Mouse (Mus musculus) stomach, embryonic 16.5 days (tissue): Measurements from ENCODE around the gene Asphd2. TPM values are rescaled to one million over a fixed set of nuclear protein-coding genes. Genes with fewer than 3 reads are reported as not detected.

ENCODE experiments used
- ATAC-seq: fragments of 200-750 bp; cut with Nextera tagmentation; 2 replicates; pipeline ENCODE4 v1.8.0; 2017; ENCODE audit warnings: moderate number of reproducible peaks, moderate TSS enrichment; ENCODE audit not compliant: insufficient read depth, low FRiP score
- H3K27ac ChIP-seq: fragments of 300-500 bp; sonication (generic); 2 replicates; pipeline ENCODE4 v1.5.1; 2014; ENCODE audit warnings: low read length
- H3K27me3 ChIP-seq: fragments of 300-500 bp; sonication (generic); 2 replicates; pipeline ENCODE4 v1.6.1; 2014; ENCODE audit warnings: low read length, control low read depth, mixed read lengths; ENCODE audit not compliant: control insufficient read depth, insufficient read depth
- H3K36me3 ChIP-seq: fragments of 300-500 bp; sonication (generic); 2 replicates; pipeline ENCODE4 v1.6.1; 2014; ENCODE audit warnings: low read length; ENCODE audit not compliant: control insufficient read depth, insufficient read depth
- H3K4me1 ChIP-seq: fragments of 300-500 bp; sonication (generic); 2 replicates; pipeline ENCODE4 v1.6.1; 2014; ENCODE audit warnings: low read length, control low read depth, mixed read lengths; ENCODE audit not compliant: control insufficient read depth, insufficient read depth
- H3K4me2 ChIP-seq: fragments of 300-500 bp; sonication (generic); 2 replicates; pipeline ENCODE4 v1.6.1; 2014; ENCODE audit warnings: low read depth, low read length, mixed read lengths
- H3K4me3 ChIP-seq: fragments of 300-500 bp; sonication (generic); replicated peaks from 2 replicates; pipeline ENCODE4 v1.5.1; 2014; ENCODE audit warnings: mild to moderate bottlenecking, low read length
- H3K9ac ChIP-seq: fragments of 300-500 bp; sonication (generic); 2 replicates; pipeline ENCODE4 v1.6.1; 2014; ENCODE audit warnings: low read length
- H3K9me3 ChIP-seq: fragments of 300-500 bp; sonication (generic); replicated peaks from 2 replicates; pipeline ENCODE4 v1.6.1; 2016; ENCODE audit warnings: low read length, control low read depth; ENCODE audit not compliant: control insufficient read depth
- WGBS: fragments of 180-500 bp; shearing (Covaris S2); extraction: QIAGEN DNeasy Blood & Tissue Kit; methylation state at CpG from one replicate; pipeline ENCODE4 v1.1.7; 2014; 5-methylcytosine and 5-hydroxymethylcytosine counted together
- polyA plus RNA-seq: library from polyadenylated mRNA; unstranded; fragments of >200 nt; fragmentation: Nextera tagmentation; extraction: Ambion mirVana; gene quantifications from 2 replicates; pipeline ENCODE4 v1.2.1, GENCODE M21; 2015

The Asphd2 gene
- polyA plus RNA-seq, 1 experiment from 2014 or later, result 3.3 TPM

GRCm38 (mm10) chr5:112335473-112335872 is 59.2 kb downstream of the Asphd2 start:
- no peak overlapping the region for H3K4me2 ChIP-seq
- H3K4me3 ChIP-seq, result no peak overlapping the region
- ATAC-seq, result no peak
- H3K4me1 ChIP-seq, result no peaks in the 10 kb centered on the region
- no peaks in the 10 kb centered on the region for H3K9me3 ChIP-seq
- H3K27me3 ChIP-seq, result no peaks in the 10 kb centered on the region
- H3K9ac ChIP-seq, result no peak overlapping the region
- no peak overlapping the region for H3K27ac ChIP-seq
- H3K36me3 ChIP-seq, result peaks cover 59% of the 10 kb centered on the region
- 37% methylated on average over 2 of the region's 2 CpGs for WGBS

Other genes starting within 250 kb of the Asphd2 start
- 1.6 and 1.9 TPM in 2 replicates for gene Cryba4, start 142.3 kb downstream of the Asphd2 start, polyA plus RNA-seq
- gene Crybb1, start 139.1 kb downstream of the Asphd2 start, polyA plus RNA-seq, result 4.0 and 4.1 TPM in 2 replicates
- gene Tpst2, start 118.2 kb downstream of the Asphd2 start, polyA plus RNA-seq, result 40.0 and 43.0 TPM in 2 replicates
- 27.6 and 28.0 TPM in 2 replicates for gene Tfip11, start 68.5 kb downstream of the Asphd2 start, polyA plus RNA-seq
- 30.2 and 30.8 TPM in 2 replicates for gene Srrd, start 51.8 kb downstream of the Asphd2 start, polyA plus RNA-seq
- gene Hps4, start 51.8 kb downstream of the Asphd2 start, polyA plus RNA-seq, result 30.2 and 36.4 TPM in 2 replicates
- 0.16 and 0.19 TPM in 2 replicates for gene Gm6583, start 38.8 kb downstream of the Asphd2 start, polyA plus RNA-seq
- gene Gm6588, start 54.6 kb upstream of the Asphd2 start, polyA plus RNA-seq, result 0.09 TPM in 1 of 2 replicates, not detected in the other
- gene Sez6l, start 182.3 kb upstream of the Asphd2 start, polyA plus RNA-seq, result 2.2 and 2.3 TPM in 2 replicates